Comparison of ENCODE assay signal across 24 mouse cellular contexts in the genomic region with DNA sequence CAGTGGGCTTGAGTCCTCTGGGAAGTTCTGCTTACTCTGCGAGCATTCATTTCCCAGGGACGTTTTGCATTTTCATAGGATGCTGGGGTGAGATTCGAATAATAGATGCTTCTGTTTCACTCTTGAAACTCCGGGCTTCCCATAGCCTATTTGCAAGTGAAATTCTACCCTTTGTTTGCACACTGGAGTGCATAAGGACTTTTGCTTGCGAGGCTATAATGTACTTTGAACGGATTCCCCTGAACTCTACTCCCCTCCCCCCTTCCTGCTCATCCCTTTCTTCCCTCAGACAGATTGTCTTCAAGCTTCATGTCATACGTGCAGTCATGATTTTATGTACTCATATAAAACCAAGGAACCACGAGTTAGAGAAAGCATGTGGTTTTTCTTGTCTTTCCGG. TPM values are rescaled to one million over a fixed set of nuclear protein-coding genes. Genes with fewer than 3 reads are reported as not detected.
A peak's percentile ranks its signal among the peaks of the same experiment; 100 is the strongest.
DNase-seq lines count a peak whose midpoint lies in the region; ATAC-seq and TF ChIP-seq lines count a peak whose summit lies in the region.
"Had no signal": no experiment of that assay in that cellular context is flagged by ENCODE, and none has a peak within 500 bp of the region (broad histone marks: within the 10 kb centered on the region; RNA-seq: fewer than 3 reads in every experiment).

No protein-coding gene starts in this region.

- H3K27me3 ChIP-seq in embryonic facial prominence, embryonic 13.5 days, result no peaks in the 10 kb centered on the region
- no peaks in the 10 kb centered on the region for H3K27me3 ChIP-seq in embryonic facial prominence, embryonic 10.5 days (replicated peaks; ENCODE audit: low read depth, poor library complexity, severe bottlenecking)
- H3K27me3 ChIP-seq in kidney, postnatal 0 days (ENCODE audit: insufficient read depth, low read length), result no peaks in the 10 kb centered on the region
- no peaks in the 10 kb centered on the region for H3K27me3 ChIP-seq in kidney, embryonic 14.5 days (ENCODE audit: control insufficient read depth, insufficient read depth, low read length)
- no peaks in the 10 kb centered on the region for H3K27me3 ChIP-seq in midbrain, embryonic 14.5 days (ENCODE audit: control insufficient read depth, insufficient read depth, low read length)
- H3K27me3 ChIP-seq: heart, embryonic 12.5 days; limb, embryonic 15.5 days; Patski had no signal

- TF ChIP-seq POLR2A in brain, embryonic 14.5 days (IDR thresholded peaks at IDR 0.05; ENCODE audit: borderline replicate concordance, extremely low read depth, insufficient read depth, insufficient read length, poor library complexity, severe bottlenecking), result no peak

- no peak overlapping the region for H3K4me3 ChIP-seq in embryonic facial prominence, embryonic 13.5 days
- H3K4me3 ChIP-seq in embryonic facial prominence, embryonic 10.5 days, result no peak overlapping the region
- no peak overlapping the region for H3K4me3 ChIP-seq in kidney, postnatal 0 days (replicated peaks; ENCODE audit: low read depth, low read length)
- no peak overlapping the region for H3K4me3 ChIP-seq in kidney, embryonic 14.5 days (ENCODE audit: low read length)
- no peak overlapping the region for H3K4me3 ChIP-seq in midbrain, embryonic 14.5 days (replicated peaks; ENCODE audit: low read depth, low read length)
- H3K4me3 ChIP-seq: erythroblast, embryonic 14.5 days; heart, embryonic 12.5 days; limb, embryonic 15.5 days had no signal

- H3K36me3 ChIP-seq in embryonic facial prominence, embryonic 13.5 days, result no peaks in the 10 kb centered on the region
- H3K36me3 ChIP-seq in embryonic facial prominence, embryonic 10.5 days (replicated peaks), result no peaks in the 10 kb centered on the region
- H3K36me3 ChIP-seq in kidney, postnatal 0 days (ENCODE audit: insufficient read depth, low read length), result no peaks in the 10 kb centered on the region
- no peaks in the 10 kb centered on the region for H3K36me3 ChIP-seq in kidney, embryonic 14.5 days (ENCODE audit: control insufficient read depth, insufficient read depth, low read length)
- no peaks in the 10 kb centered on the region for H3K36me3 ChIP-seq in midbrain, embryonic 14.5 days (ENCODE audit: control insufficient read depth, insufficient read depth, low read length)
- H3K36me3 ChIP-seq: heart, embryonic 12.5 days; limb, embryonic 15.5 days had no signal

- WGBS in embryonic facial prominence, embryonic 13.5 days, result 29% methylated on average over 9 of the region's 9 CpGs
- WGBS in embryonic facial prominence, embryonic 10.5 days, result 51% methylated on average over 9 of the region's 9 CpGs
- 39% methylated on average over 9 of the region's 9 CpGs for WGBS in kidney, postnatal 0 days
- WGBS in kidney, embryonic 14.5 days, result 42% methylated on average over 9 of the region's 9 CpGs
- WGBS in midbrain, embryonic 14.5 days, result 24% methylated on average over 9 of the region's 9 CpGs

- no peak overlapping the region for H3K4me2 ChIP-seq in embryonic facial prominence, embryonic 13.5 days
- H3K4me2 ChIP-seq in kidney, postnatal 0 days (ENCODE audit: low read length), result no peak overlapping the region
- H3K4me2 ChIP-seq in kidney, embryonic 14.5 days (replicated peaks; ENCODE audit: low read depth, low read length), result no peak overlapping the region
- H3K4me2 ChIP-seq in midbrain, embryonic 14.5 days (ENCODE audit: low read length), result no peak overlapping the region
- H3K4me2 ChIP-seq: heart, embryonic 12.5 days; limb, embryonic 15.5 days had no signal

- no peak overlapping the region for H3K9ac ChIP-seq in embryonic facial prominence, embryonic 13.5 days
- no peak overlapping the region for H3K9ac ChIP-seq in kidney, postnatal 0 days (ENCODE audit: low read depth, low read length)
- H3K9ac ChIP-seq in kidney, embryonic 14.5 days (ENCODE audit: low read depth, low read length), result no peak overlapping the region
- no peak overlapping the region for H3K9ac ChIP-seq in midbrain, embryonic 14.5 days (replicated peaks; ENCODE audit: low read length)
- H3K9ac ChIP-seq: heart, embryonic 12.5 days; limb, embryonic 15.5 days had no signal

- ATAC-seq in embryonic facial prominence, embryonic 13.5 days (ENCODE audit: insufficient number of reproducible peaks, insufficient read depth, low FRiP score, low TSS enrichment, low read depth), result no peak
- ATAC-seq in kidney, postnatal 0 days (replicated peaks; ENCODE audit: low FRiP score, low read depth), result no peak
- ATAC-seq in kidney, embryonic 14.5 days (ENCODE audit: low FRiP score, low TSS enrichment), result no peak
- peak; percentile 17; the same call in 1 of the 2 replicates for ATAC-seq in midbrain, embryonic 14.5 days (ENCODE audit: low FRiP score, low TSS enrichment)
- ATAC-seq: CD4-positive, CD25-positive, alpha-beta regulatory T cell, adult 4 months; forebrain, embryonic 16.5 days; Patski had no signal

- TF ChIP-seq CTCF in kidney, postnatal 0 days (IDR thresholded peaks at IDR 0.05; ENCODE audit: low read depth), result no peak
- no peak for TF ChIP-seq CTCF in brain, embryonic 14.5 days (IDR thresholded peaks at IDR 0.05; ENCODE audit: borderline replicate concordance, extremely low read depth, insufficient read depth, insufficient read length)

- H3K27ac ChIP-seq in embryonic facial prominence, embryonic 13.5 days, result peak overlapping the region; percentile 29; the same call in 1 of the 2 replicates
- no peak overlapping the region for H3K27ac ChIP-seq in embryonic facial prominence, embryonic 10.5 days (replicated peaks)
- H3K27ac ChIP-seq in kidney, postnatal 0 days, result no peak overlapping the region
- H3K27ac ChIP-seq in kidney, embryonic 14.5 days (ENCODE audit: low read depth, low read length), result no peak overlapping the region
- H3K27ac ChIP-seq in midbrain, embryonic 14.5 days (replicated peaks; ENCODE audit: low read depth, low read length), result no peak overlapping the region
- H3K27ac ChIP-seq: limb, embryonic 15.5 days had no signal

- DNase-seq in embryonic facial prominence, embryonic 10.5 days (ENCODE audit: low spot score), result no peak
- DNase-seq in kidney, postnatal 0 days (ENCODE audit: low spot score), result peak; percentile 30
- peak; percentile 72 for DNase-seq in brain, embryonic 14.5 days (ENCODE audit: low read depth)
- peak; percentile 40 for DNase-seq in midbrain, embryonic 14.5 days
- DNase-seq in left cerebral cortex, adult 11 months (ENCODE audit: low spot score), result no peak
- no peak for DNase-seq in left cerebral cortex, adult 18-20 months (ENCODE audit: low spot score in 2 of 2)
- DNase-seq: adrenal gland, postnatal 14 days; cerebellum, adult 11 months; cerebellum, postnatal 10 days; heart, postnatal 14 days; kidney, adult 2 months; lung, adult 2 months; lung, postnatal 36 days; right cerebral cortex, postnatal 14 days; spleen, adult 18-20 months; thymus, postnatal 36 days had no signal

- peaks cover 24% of the 10 kb centered on the region for H3K4me1 ChIP-seq in embryonic facial prominence, embryonic 13.5 days
- peaks cover 15% of the 10 kb centered on the region for H3K4me1 ChIP-seq in embryonic facial prominence, embryonic 10.5 days
- no peaks in the 10 kb centered on the region for H3K4me1 ChIP-seq in kidney, postnatal 0 days (replicated peaks; ENCODE audit: insufficient read depth, low read length)
- H3K4me1 ChIP-seq in kidney, embryonic 14.5 days (ENCODE audit: control insufficient read depth, insufficient read depth, low read length), result no peaks in the 10 kb centered on the region
- H3K4me1 ChIP-seq in midbrain, embryonic 14.5 days (ENCODE audit: control insufficient read depth, insufficient read depth, low read length), result no peaks in the 10 kb centered on the region
- H3K4me1 ChIP-seq: heart, embryonic 12.5 days had no signal

- H3K9me3 ChIP-seq in embryonic facial prominence, embryonic 13.5 days, result no peaks in the 10 kb centered on the region
- H3K9me3 ChIP-seq in embryonic facial prominence, embryonic 10.5 days, result no peaks in the 10 kb centered on the region
- no peaks in the 10 kb centered on the region for H3K9me3 ChIP-seq in kidney, postnatal 0 days (replicated peaks; ENCODE audit: low read length)
- H3K9me3 ChIP-seq in kidney, embryonic 14.5 days (ENCODE audit: control insufficient read depth, low read length), result 0 out of 2 replicates have a peak, but pooled peaks cover 4% of the 10 kb centered on the region
- H3K9me3 ChIP-seq in midbrain, embryonic 14.5 days (ENCODE audit: control insufficient read depth, low read length), result no peaks in the 10 kb centered on the region
- H3K9me3 ChIP-seq: limb, embryonic 15.5 days had no signal

RNA-seq across cellular contexts. Expression of a gene that starts 53.4 kb away (rescaled TPM):
- polyA plus RNA-seq in embryonic facial prominence, embryonic 13.5 days (2015; fragmentation: Nextera tagmentation; extraction: Ambion mirVana), result 11.1 and 11.6 TPM in 2 replicates
- 8.8 and 10.8 TPM in 2 replicates for polyA plus RNA-seq in embryonic facial prominence, embryonic 10.5 days (2016; fragmentation: Nextera tagmentation; extraction: Ambion mirVana)
- polyA plus RNA-seq in kidney, postnatal 0 days (2015; fragmentation: Nextera tagmentation; extraction: Ambion mirVana), result 18.3 and 19.0 TPM in 2 replicates
- polyA plus RNA-seq in kidney, embryonic 14.5 days (2014; fragmentation: Nextera tagmentation; extraction: Ambion mirVana), result 8.3 and 15.2 TPM in 2 replicates
- polyA plus RNA-seq in brain, embryonic 14.5 days (2012; rRNA removed), result 3.8 and 3.9 TPM in 2 replicates
- polyA plus RNA-seq in midbrain, embryonic 14.5 days (2014; fragmentation: Nextera tagmentation; extraction: Ambion mirVana), result 1.6 and 2.7 TPM in 2 replicates
- total RNA-seq in left cerebral cortex, adult 18-20 months (2021), result 1 to 10 TPM; 3.6 to 3.8 TPM

Comparison
In these comparisons a context has a peak if more than half of its experiments do, and no peak if none do; other contexts are left out.
1. DNase-seq: peak in kidney, postnatal 0 days (single experiment), brain, embryonic 14.5 days (single experiment) and midbrain, embryonic 14.5 days (single experiment); none in embryonic facial prominence, embryonic 10.5 days (single experiment), left cerebral cortex, adult 11 months (single experiment) and left cerebral cortex, adult 18-20 months (0 of 2).